Mouse (Mus musculus): Measurements from ENCODE around the gene Eif2ak3.
A peak's percentile ranks its signal among the peaks of the same experiment; 100 is the strongest.

Eif2ak3 gene

GRCm38 (mm10) chr6:70831179-70831839, 13.0 kb upstream of the Eif2ak3 start:
- DNase-seq: no peak

GRCm38 (mm10) chr6:70837297-70837696, 7.0 kb upstream of the Eif2ak3 start:
- no peak for DNase-seq

- DNase-seq: no peak
Observed at GRCm38 (mm10) chr6:70838532-70838931, 5.8 kb upstream of the Eif2ak3 start.

- no peak for DNase-seq
Observed at GRCm38 (mm10) chr6:70840281-70840680, 4.0 kb upstream of the Eif2ak3 start.

GRCm38 (mm10) chr6:70842991-70843390, 1.3 kb upstream of the Eif2ak3 start:
- DNase-seq: peak; percentile 22

- peak; percentile 30 for DNase-seq
Observed at GRCm38 (mm10) chr6:70844896-70845646, 756 bp downstream of the Eif2ak3 start.

- DNase-seq: no peak
Observed at GRCm38 (mm10) chr6:70847386-70847785, 3.1 kb downstream of the Eif2ak3 start.

GRCm38 (mm10) chr6:70853371-70853770, 9.1 kb downstream of the Eif2ak3 start:
- no peak for DNase-seq

GRCm38 (mm10) chr6:70855529-70856309, 11.4 kb downstream of the Eif2ak3 start:
- DNase-seq: no peak

- no peak for DNase-seq
Observed at GRCm38 (mm10) chr6:70862726-70863125, 18.4 kb downstream of the Eif2ak3 start.

- DNase-seq: no peak
Observed at GRCm38 (mm10) chr6:70864285-70864684, 20.0 kb downstream of the Eif2ak3 start.

- no peak for DNase-seq
Observed at GRCm38 (mm10) chr6:70866761-70867160, 22.4 kb downstream of the Eif2ak3 start.

- no peak for DNase-seq
Observed at GRCm38 (mm10) chr6:70867297-70867696, 23.0 kb downstream of the Eif2ak3 start.

- DNase-seq: no peak
Observed at GRCm38 (mm10) chr6:70871511-70871980, 27.2 kb downstream of the Eif2ak3 start.

GRCm38 (mm10) chr6:70872128-70872527, 27.8 kb downstream of the Eif2ak3 start:
- DNase-seq: peak; percentile 84

GRCm38 (mm10) chr6:70872570-70872969, 28.3 kb downstream of the Eif2ak3 start:
- DNase-seq: no peak

- DNase-seq: peak; percentile 32
Observed at GRCm38 (mm10) chr6:70874035-70874775, 29.9 kb downstream of the Eif2ak3 start.

- no peak for DNase-seq
Observed at GRCm38 (mm10) chr6:70875017-70875416, 30.7 kb downstream of the Eif2ak3 start.

GRCm38 (mm10) chr6:70880714-70881304, 36.5 kb downstream of the Eif2ak3 start:
- peak; percentile 76 for DNase-seq

- no peak for DNase-seq
Observed at GRCm38 (mm10) chr6:70887993-70888392, 43.7 kb downstream of the Eif2ak3 start.

GRCm38 (mm10) chr6:70898166-70898565, 53.9 kb downstream of the Eif2ak3 start:
- no peak for DNase-seq

- no peak for DNase-seq
Observed at GRCm38 (mm10) chr6:70899594-70900003, 55.3 kb downstream of the Eif2ak3 start.

All from cerebellum, adult 9-11 months (tissue).